Mouse (Mus musculus): ENCODE results near the gene Dll4. TPM values are rescaled to one million over a fixed set of nuclear protein-coding genes. Genes with fewer than 3 reads are reported as not detected.

Dll4 gene
- polyA plus RNA-seq, 1 experiment from 2014 or later, result 8.3 TPM

GRCm38 (mm10) chr2:119356310-119356709 is 30.7 kb downstream of the Dll4 start:
- ATAC-seq (ENCODE audit: low FRiP score, low TSS enrichment), result no peak
- Histone ChIP-seq H3K4me1 (ENCODE audit: control insufficient read depth, insufficient read depth, low read length) (no peaks in the 10 kb centered on the region), H3K9me3 (ENCODE audit: control insufficient read depth, low read length) (peaks cover 5% of the 10 kb centered on the region), H3K27me3 (ENCODE audit: control insufficient read depth, insufficient read depth, low read length) (peaks cover 2% of the 10 kb centered on the region; the same call in 1 of the 2 replicates), H3K27ac (ENCODE audit: low read depth, low read length) (no peak overlapping the region), H3K4me2 (replicated peaks; ENCODE audit: low read depth, low read length) (no peak overlapping the region), H3K4me3 (ENCODE audit: low read length) (no peak overlapping the region), H3K9ac (ENCODE audit: low read depth, low read length) (no peak overlapping the region), H3K36me3 (ENCODE audit: control insufficient read depth, insufficient read depth, low read length) (no peaks in the 10 kb centered on the region)

GRCm38 (mm10) chr2:119356805-119357204 is 31.2 kb downstream of the Dll4 start:
- no peaks in the 10 kb centered on the region for H3K4me1 ChIP-seq (ENCODE audit: control insufficient read depth, insufficient read depth, low read length)
- no peak overlapping the region for H3K9ac ChIP-seq (ENCODE audit: low read depth, low read length)
- H3K36me3 ChIP-seq (ENCODE audit: control insufficient read depth, insufficient read depth, low read length), result no peaks in the 10 kb centered on the region
- no peaks in the 10 kb centered on the region for H3K27me3 ChIP-seq (ENCODE audit: control insufficient read depth, insufficient read depth, low read length)
- H3K9me3 ChIP-seq (ENCODE audit: control insufficient read depth, low read length), result peaks cover 10% of the 10 kb centered on the region
- 93% methylated on average over 5 of the region's 5 CpGs for WGBS
- no peak overlapping the region for H3K27ac ChIP-seq (ENCODE audit: low read depth, low read length)
- no peak overlapping the region for H3K4me2 ChIP-seq (replicated peaks; ENCODE audit: low read depth, low read length)
- H3K4me3 ChIP-seq (ENCODE audit: low read length), result no peak overlapping the region
- ATAC-seq (ENCODE audit: low FRiP score, low TSS enrichment), result no peak

GRCm38 (mm10) chr2:119358249-119358648 is 32.7 kb downstream of the Dll4 start:
- no peak overlapping the region for H3K27ac ChIP-seq (ENCODE audit: low read depth, low read length)
- no peak overlapping the region for H3K4me2 ChIP-seq (replicated peaks; ENCODE audit: low read depth, low read length)
- H3K9me3 ChIP-seq (ENCODE audit: control insufficient read depth, low read length), result peaks cover 11% of the 10 kb centered on the region
- no peak overlapping the region for H3K4me3 ChIP-seq (ENCODE audit: low read length)
- no peak for ATAC-seq (ENCODE audit: low FRiP score, low TSS enrichment)
- H3K27me3 ChIP-seq (ENCODE audit: control insufficient read depth, insufficient read depth, low read length), result no peaks in the 10 kb centered on the region
- H3K36me3 ChIP-seq (ENCODE audit: control insufficient read depth, insufficient read depth, low read length), result no peaks in the 10 kb centered on the region
- WGBS, result 86% methylated on average over 6 of the region's 6 CpGs
- no peak overlapping the region for H3K9ac ChIP-seq (ENCODE audit: low read depth, low read length)
- no peaks in the 10 kb centered on the region for H3K4me1 ChIP-seq (ENCODE audit: control insufficient read depth, insufficient read depth, low read length)

GRCm38 (mm10) chr2:119359721-119360291 is 34.2 kb downstream of the Dll4 start:
- WGBS, result 86% methylated on average over 2 of the region's 2 CpGs
- Histone ChIP-seq H3K27ac (ENCODE audit: low read depth, low read length) (no peak overlapping the region), H3K9ac (ENCODE audit: low read depth, low read length) (no peak overlapping the region), H3K4me2 (replicated peaks; ENCODE audit: low read depth, low read length) (no peak overlapping the region), H3K9me3 (ENCODE audit: control insufficient read depth, low read length) (peaks cover 11% of the 10 kb centered on the region), H3K27me3 (ENCODE audit: control insufficient read depth, insufficient read depth, low read length) (no peaks in the 10 kb centered on the region), H3K4me1 (ENCODE audit: control insufficient read depth, insufficient read depth, low read length) (no peaks in the 10 kb centered on the region), H3K4me3 (ENCODE audit: low read length) (no peak overlapping the region), H3K36me3 (ENCODE audit: control insufficient read depth, insufficient read depth, low read length) (no peaks in the 10 kb centered on the region)
- no peak for ATAC-seq (ENCODE audit: low FRiP score, low TSS enrichment)

- H3K27me3 ChIP-seq (ENCODE audit: control insufficient read depth, insufficient read depth, low read length), result no peaks in the 10 kb centered on the region
- no peak overlapping the region for H3K9ac ChIP-seq (ENCODE audit: low read depth, low read length)
- peaks cover 11% of the 10 kb centered on the region for H3K9me3 ChIP-seq (ENCODE audit: control insufficient read depth, low read length)
- H3K36me3 ChIP-seq (ENCODE audit: control insufficient read depth, insufficient read depth, low read length), result peaks cover 2% of the 10 kb centered on the region
- H3K27ac ChIP-seq (ENCODE audit: low read depth, low read length), result no peak overlapping the region
- H3K4me1 ChIP-seq (ENCODE audit: control insufficient read depth, insufficient read depth, low read length), result no peaks in the 10 kb centered on the region
- no peak overlapping the region for H3K4me3 ChIP-seq (ENCODE audit: low read length)
- no peak overlapping the region for H3K4me2 ChIP-seq (replicated peaks; ENCODE audit: low read depth, low read length)
- WGBS, result 89% methylated on average over 3 of the region's 3 CpGs
- no peak for ATAC-seq (ENCODE audit: low FRiP score, low TSS enrichment)
Observed at GRCm38 (mm10) chr2:119364969-119365368, 39.4 kb downstream of the Dll4 start.

- H3K4me2 ChIP-seq (replicated peaks; ENCODE audit: low read depth, low read length), result no peak overlapping the region
- no peak for ATAC-seq (ENCODE audit: low FRiP score, low TSS enrichment)
- no peaks in the 10 kb centered on the region for H3K9me3 ChIP-seq (ENCODE audit: control insufficient read depth, low read length)
- H3K4me3 ChIP-seq (ENCODE audit: low read length), result no peak overlapping the region
- no peaks in the 10 kb centered on the region for H3K4me1 ChIP-seq (ENCODE audit: control insufficient read depth, insufficient read depth, low read length)
- H3K27me3 ChIP-seq (ENCODE audit: control insufficient read depth, insufficient read depth, low read length), result no peaks in the 10 kb centered on the region
- WGBS, result 81% methylated on average over 3 of the region's 3 CpGs
- no peak overlapping the region for H3K27ac ChIP-seq (ENCODE audit: low read depth, low read length)
- H3K9ac ChIP-seq (ENCODE audit: low read depth, low read length), result no peak overlapping the region
- peaks cover 22% of the 10 kb centered on the region for H3K36me3 ChIP-seq (ENCODE audit: control insufficient read depth, insufficient read depth, low read length)
Observed at GRCm38 (mm10) chr2:119367346-119367745, 41.8 kb downstream of the Dll4 start.

GRCm38 (mm10) chr2:119370116-119370515 is 44.5 kb downstream of the Dll4 start:
- no peak overlapping the region for H3K27ac ChIP-seq (ENCODE audit: low read depth, low read length)

GRCm38 (mm10) chr2:119377286-119377685 is 51.7 kb downstream of the Dll4 start:
- ATAC-seq (ENCODE audit: low FRiP score, low TSS enrichment), result no peak
- H3K27me3 ChIP-seq (ENCODE audit: control insufficient read depth, insufficient read depth, low read length), result no peaks in the 10 kb centered on the region

More at GRCm38 (mm10) chr2:119370116-119370515, 44.5 kb downstream of the Dll4 start:
- no peaks in the 10 kb centered on the region for H3K4me1 ChIP-seq (ENCODE audit: control insufficient read depth, insufficient read depth, low read length)
- no peak overlapping the region for H3K4me3 ChIP-seq (ENCODE audit: low read length)
- no peaks in the 10 kb centered on the region for H3K27me3 ChIP-seq (ENCODE audit: control insufficient read depth, insufficient read depth, low read length)
- 92% methylated on average over 10 of the region's 10 CpGs for WGBS
- H3K4me2 ChIP-seq (replicated peaks; ENCODE audit: low read depth, low read length), result no peak overlapping the region
- no peak for ATAC-seq (ENCODE audit: low FRiP score, low TSS enrichment)
- H3K9me3 ChIP-seq (ENCODE audit: control insufficient read depth, low read length), result no peaks in the 10 kb centered on the region
- H3K9ac ChIP-seq (ENCODE audit: low read depth, low read length), result no peak overlapping the region
- H3K36me3 ChIP-seq (ENCODE audit: control insufficient read depth, insufficient read depth, low read length), result peaks cover 48% of the 10 kb centered on the region

GRCm38 (mm10) chr2:119377826-119378225 is 52.2 kb downstream of the Dll4 start:
- WGBS, result 86% methylated on average over 3 of the region's 3 CpGs
- no peak overlapping the region for H3K27ac ChIP-seq (ENCODE audit: low read depth, low read length)
- no peak overlapping the region for H3K4me3 ChIP-seq (ENCODE audit: low read length)
- no peak overlapping the region for H3K4me2 ChIP-seq (replicated peaks; ENCODE audit: low read depth, low read length)
- no peak overlapping the region for H3K9ac ChIP-seq (ENCODE audit: low read depth, low read length)
- H3K9me3 ChIP-seq (ENCODE audit: control insufficient read depth, low read length), result no peaks in the 10 kb centered on the region
- H3K4me1 ChIP-seq (ENCODE audit: control insufficient read depth, insufficient read depth, low read length), result no peaks in the 10 kb centered on the region
- H3K36me3 ChIP-seq (ENCODE audit: control insufficient read depth, insufficient read depth, low read length), result peaks cover 89% of the 10 kb centered on the region
- no peak for ATAC-seq (ENCODE audit: low FRiP score, low TSS enrichment)
- H3K27me3 ChIP-seq (ENCODE audit: control insufficient read depth, insufficient read depth, low read length), result no peaks in the 10 kb centered on the region

More at GRCm38 (mm10) chr2:119377286-119377685, 51.7 kb downstream of the Dll4 start:
- H3K36me3 ChIP-seq (ENCODE audit: control insufficient read depth, insufficient read depth, low read length), result peaks cover 91% of the 10 kb centered on the region
- no peak overlapping the region for H3K4me3 ChIP-seq (ENCODE audit: low read length)
- 76% methylated on average over 9 of the region's 9 CpGs for WGBS
- H3K27ac ChIP-seq (ENCODE audit: low read depth, low read length), result no peak overlapping the region
- H3K4me1 ChIP-seq (ENCODE audit: control insufficient read depth, insufficient read depth, low read length), result no peaks in the 10 kb centered on the region
- H3K9me3 ChIP-seq (ENCODE audit: control insufficient read depth, low read length), result no peaks in the 10 kb centered on the region
- no peak overlapping the region for H3K9ac ChIP-seq (ENCODE audit: low read depth, low read length)
- no peak overlapping the region for H3K4me2 ChIP-seq (replicated peaks; ENCODE audit: low read depth, low read length)
